18 mouse cellular contexts compared by ENCODE assay signal in the genomic region with DNA sequence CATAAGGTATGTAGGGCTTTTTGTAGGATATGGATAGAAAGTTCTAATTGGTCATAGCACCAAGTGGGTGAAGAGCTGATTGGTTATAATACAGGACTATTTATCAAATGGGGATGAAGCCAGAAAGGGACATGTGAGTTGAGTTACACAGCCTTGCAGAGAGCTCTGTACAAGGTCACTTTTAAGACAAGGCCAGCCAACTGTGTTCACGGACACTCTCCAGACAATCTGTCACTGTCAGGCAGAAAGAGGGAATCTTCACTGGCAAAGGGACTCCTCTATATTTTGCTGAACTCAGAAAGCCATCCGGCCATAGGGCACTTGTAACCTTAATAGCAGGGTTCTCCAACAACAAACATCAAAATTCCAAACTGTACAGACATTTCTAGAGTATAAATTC.
DNase-seq lines count a peak whose midpoint lies in the region; ATAC-seq lines count a peak whose summit lies in the region.
"Had no signal": no experiment of that assay in that cellular context is flagged by ENCODE, and none has a peak within 500 bp of the region (broad histone marks: within the 10 kb centered on the region; RNA-seq: fewer than 3 reads in every experiment).

No protein-coding gene starts in this region.

- no peak overlapping the region for H3K4me3 ChIP-seq in heart, embryonic 12.5 days
- H3K4me3 ChIP-seq: embryonic facial prominence, embryonic 12.5 days; forebrain, embryonic 15.5 days; hindbrain, embryonic 10.5 days; intestine, embryonic 15.5 days had no signal

- H3K4me2 ChIP-seq in heart, embryonic 12.5 days = no peak overlapping the region
- H3K4me2 ChIP-seq: embryonic facial prominence, embryonic 12.5 days; forebrain, embryonic 15.5 days; heart, embryonic 11.5 days; hindbrain, embryonic 14.5 days; intestine, embryonic 15.5 days had no signal

- ATAC-seq in heart, embryonic 12.5 days (ENCODE audit: insufficient number of reproducible peaks, low FRiP score) = no peak
- no peak for ATAC-seq in frontal cortex, adult (ENCODE audit: low TSS enrichment)
- ATAC-seq: forebrain, embryonic 15.5 days; intestine, embryonic 15.5 days had no signal

- no peaks in the 10 kb centered on the region for H3K27me3 ChIP-seq in heart, embryonic 12.5 days (replicated peaks)
- H3K27me3 ChIP-seq: embryonic facial prominence, embryonic 12.5 days; forebrain, embryonic 15.5 days; intestine, embryonic 15.5 days had no signal

- H3K4me1 ChIP-seq in heart, embryonic 12.5 days (replicated peaks) = peaks cover 11% of the 10 kb centered on the region
- H3K4me1 ChIP-seq: embryonic facial prominence, embryonic 12.5 days; forebrain, embryonic 15.5 days; hindbrain, embryonic 10.5 days; intestine, embryonic 15.5 days had no signal

- H3K36me3 ChIP-seq in heart, embryonic 12.5 days = no peaks in the 10 kb centered on the region
- H3K36me3 ChIP-seq: embryonic facial prominence, embryonic 12.5 days; forebrain, embryonic 15.5 days; hindbrain, embryonic 10.5 days; intestine, embryonic 15.5 days had no signal

- H3K27ac ChIP-seq in heart, embryonic 12.5 days (ENCODE audit: poor library complexity, severe bottlenecking) = no peak overlapping the region
- H3K27ac ChIP-seq: embryonic facial prominence, embryonic 12.5 days; forebrain, embryonic 15.5 days; hindbrain, embryonic 10.5 days; hindbrain, embryonic 14.5 days; intestine, embryonic 15.5 days had no signal

- H3K9me3 ChIP-seq in heart, embryonic 12.5 days (replicated peaks) = no peaks in the 10 kb centered on the region
- H3K9me3 ChIP-seq: embryonic facial prominence, embryonic 12.5 days; forebrain, embryonic 15.5 days; hindbrain, embryonic 10.5 days; intestine, embryonic 15.5 days had no signal

- H3K9ac ChIP-seq in heart, embryonic 12.5 days = no peak overlapping the region
- H3K9ac ChIP-seq: embryonic facial prominence, embryonic 12.5 days; forebrain, embryonic 15.5 days; hindbrain, embryonic 14.5 days; intestine, embryonic 15.5 days had no signal

- 40% methylated on average over 2 of the region's 2 CpGs for WGBS in heart, embryonic 12.5 days

- DNase-seq in heart, adult 8-10 months (ENCODE audit: low spot score) = peak; percentile 2
- DNase-seq in adipocyte (ENCODE audit: low spot score) = peak; percentile 7
- DNase-seq in adrenal gland, adult 2 months = peak; percentile 82
- DNase-seq in adrenal gland, postnatal 25 days = peak; percentile 16
- no peak for DNase-seq in embryo, embryonic 9.5 days (ENCODE audit: extremely low spot score)
- DNase-seq: cerebellum, adult 11 months; cerebellum, postnatal 14 days; embryo, embryonic 11 days; gastrocnemius, postnatal 10 days; kidney, adult 2 months had no signal
